Mouse (Mus musculus) layer of hippocampus, adult 18-20 months (tissue): ENCODE results near the gene Hoxa13. TPM values are rescaled to one million over a fixed set of nuclear protein-coding genes. Genes with fewer than 3 reads are reported as not detected.

Source experiments
- DNase-seq, 2 experiments: peaks; one replicate each; pipeline ENCODE4 v3.0.0; 2022; ENCODE audit warnings: low spot score in 2 of 2
- total RNA-seq, 2 experiments: library from RNA; stranded (reverse); gene quantifications; 2 replicates each; pipeline ENCODE4 v1.2.3; 2021

The Hoxa13 gene
- total RNA-seq, 2 experiments from 2014 or later: not detected

GRCm38 (mm10) chr6:52237346-52238154 is 23.1 kb downstream of the Hoxa13 start:
- no peak for DNase-seq

DNA sequence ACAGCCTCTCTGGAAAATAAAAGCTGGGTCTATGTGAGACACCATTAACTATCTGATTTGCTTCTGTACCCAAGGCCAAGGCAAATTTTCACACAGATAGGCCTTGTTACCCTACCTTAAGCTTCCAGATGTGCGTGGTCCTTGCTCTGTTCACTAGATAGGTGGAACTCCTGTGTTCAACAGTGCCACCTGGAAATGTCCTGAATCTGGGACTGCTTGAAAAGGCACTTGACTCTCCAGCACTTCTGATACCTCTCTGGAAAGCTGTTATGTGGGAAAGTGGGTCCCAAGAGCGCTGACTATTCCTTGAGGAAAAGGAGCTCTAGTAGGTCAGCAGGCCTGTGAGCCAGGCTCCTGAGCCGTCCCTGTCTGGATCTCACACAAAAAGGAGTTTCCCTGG is 23.9 kb downstream of the Hoxa13 start:
- no peak for DNase-seq

DNA sequence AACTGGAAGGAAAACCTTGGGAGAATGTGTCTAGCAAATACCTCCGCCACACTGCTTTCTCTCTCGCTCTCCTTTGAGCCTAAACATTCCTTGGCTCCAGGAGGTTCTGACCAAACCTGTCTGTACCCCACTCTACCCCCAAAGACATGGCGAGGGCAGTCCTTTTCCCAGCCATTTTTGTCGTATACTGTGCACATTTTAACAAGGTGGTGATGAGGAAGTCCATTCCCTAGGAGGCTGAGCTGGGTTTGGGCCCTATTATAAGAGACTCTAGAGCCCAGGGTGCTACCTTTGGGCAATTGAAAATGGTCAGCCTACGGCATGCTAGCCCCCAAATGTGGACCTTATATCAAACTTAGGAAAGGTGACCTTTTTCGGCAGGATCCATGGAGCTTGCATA is 24.8 kb downstream of the Hoxa13 start:
- DNase-seq: no peak

GRCm38 (mm10) chr6:52235267-52235666 is 25.4 kb downstream of the Hoxa13 start:
- DNase-seq: no peak

DNA sequence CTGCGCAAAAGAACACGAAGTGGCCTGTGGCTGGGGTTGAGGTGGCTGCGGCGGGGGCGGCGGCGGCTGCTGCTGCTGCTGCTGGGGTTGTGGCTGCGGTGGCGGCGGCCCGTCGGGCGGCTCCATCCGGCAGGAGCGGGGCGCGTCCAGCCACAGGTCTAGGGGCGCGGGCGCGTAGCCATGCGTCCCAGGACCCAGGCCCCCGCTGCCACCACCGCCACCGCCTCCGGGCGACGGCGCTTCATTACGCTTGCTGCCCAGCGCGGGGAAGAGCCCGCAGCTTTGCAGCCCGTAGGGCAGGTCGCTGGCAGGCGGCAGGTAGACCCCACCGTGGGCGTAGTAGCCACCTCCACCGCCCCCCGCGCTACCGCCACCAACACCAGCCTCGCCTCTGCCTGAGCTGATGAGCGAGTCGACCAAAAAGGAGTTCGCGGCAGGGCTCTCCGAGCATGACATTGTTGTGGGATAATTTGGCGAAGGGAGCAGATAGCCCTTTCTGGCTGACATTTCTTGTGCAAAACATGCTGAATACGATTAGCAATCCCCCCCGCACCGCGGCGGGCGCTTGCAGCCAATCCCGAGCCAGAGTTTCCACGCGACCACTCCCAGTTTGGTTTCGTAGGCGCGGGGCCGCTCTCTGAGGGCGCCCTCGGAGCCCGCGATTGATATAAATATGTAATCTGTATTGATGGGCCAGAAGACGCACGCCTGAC is 26.1 kb downstream of the Hoxa13 start:
- no peak for DNase-seq

DNA sequence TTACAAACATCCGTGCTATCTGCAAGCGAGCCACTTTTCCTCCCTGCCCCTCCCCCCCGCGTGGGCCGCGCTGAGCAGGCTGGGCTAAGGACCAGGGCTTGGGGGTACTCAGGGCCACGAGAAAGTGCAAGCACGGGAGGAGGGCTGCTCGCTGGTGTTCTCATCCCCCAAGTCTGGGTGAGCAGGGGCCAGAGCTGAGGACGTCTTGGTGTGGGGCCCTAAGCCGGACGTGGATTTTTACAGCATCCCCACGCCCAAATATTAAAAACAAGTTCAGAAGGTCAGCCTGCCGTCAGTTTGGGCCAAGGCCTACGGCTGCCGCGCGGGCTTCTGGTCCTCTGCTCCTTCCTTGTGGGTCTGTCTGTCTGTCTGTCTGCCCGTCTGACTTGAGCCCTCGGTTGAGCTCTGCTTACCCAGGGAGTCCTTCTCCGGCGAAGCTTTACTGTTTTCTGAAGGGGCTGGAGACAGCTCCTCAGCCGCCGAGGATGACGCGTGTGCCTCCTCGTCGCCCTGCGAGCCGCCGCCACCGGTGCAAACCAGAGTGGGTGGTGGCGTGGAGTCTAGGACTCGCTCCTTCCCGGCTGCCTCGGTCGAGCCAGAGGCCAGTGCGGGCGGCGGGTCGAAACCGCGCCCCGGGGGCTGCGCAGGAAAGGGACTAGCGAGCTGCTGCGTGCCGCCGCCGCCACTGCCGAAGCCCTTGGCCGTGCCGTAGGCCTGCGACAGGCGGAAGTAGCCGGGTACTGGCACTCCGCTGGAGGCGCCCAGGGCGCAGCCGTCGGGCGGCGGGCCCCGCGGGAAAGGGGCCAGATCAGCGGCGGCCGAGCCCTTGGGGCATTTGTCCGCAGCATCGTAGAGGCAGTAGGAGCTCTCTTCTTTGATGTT is 26.9 kb downstream of the Hoxa13 start:
- DNase-seq: no peak

- no peak for DNase-seq
Observed at GRCm38 (mm10) chr6:52232984-52233545, 27.6 kb downstream of the Hoxa13 start.

DNA sequence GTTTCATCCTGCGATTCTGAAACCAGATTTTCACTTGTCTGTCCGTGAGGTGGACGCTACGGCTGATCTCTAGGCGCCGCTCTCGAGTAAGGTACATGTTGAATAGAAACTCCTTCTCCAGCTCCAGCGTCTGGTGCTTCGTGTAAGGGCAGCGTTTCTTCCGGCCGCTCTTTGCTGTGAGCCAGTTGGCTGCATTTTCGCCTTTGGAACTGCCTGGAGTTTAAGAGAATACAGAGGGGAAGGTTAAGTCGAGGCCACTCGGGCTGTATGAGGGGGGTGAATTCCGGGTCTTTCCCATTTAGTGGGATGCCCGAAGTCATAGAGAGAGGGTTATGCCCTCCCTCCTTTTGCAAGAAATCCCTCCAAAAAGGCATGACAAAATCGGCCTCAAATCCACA is 28.1 kb downstream of the Hoxa13 start:
- DNase-seq: no peak

DNA sequence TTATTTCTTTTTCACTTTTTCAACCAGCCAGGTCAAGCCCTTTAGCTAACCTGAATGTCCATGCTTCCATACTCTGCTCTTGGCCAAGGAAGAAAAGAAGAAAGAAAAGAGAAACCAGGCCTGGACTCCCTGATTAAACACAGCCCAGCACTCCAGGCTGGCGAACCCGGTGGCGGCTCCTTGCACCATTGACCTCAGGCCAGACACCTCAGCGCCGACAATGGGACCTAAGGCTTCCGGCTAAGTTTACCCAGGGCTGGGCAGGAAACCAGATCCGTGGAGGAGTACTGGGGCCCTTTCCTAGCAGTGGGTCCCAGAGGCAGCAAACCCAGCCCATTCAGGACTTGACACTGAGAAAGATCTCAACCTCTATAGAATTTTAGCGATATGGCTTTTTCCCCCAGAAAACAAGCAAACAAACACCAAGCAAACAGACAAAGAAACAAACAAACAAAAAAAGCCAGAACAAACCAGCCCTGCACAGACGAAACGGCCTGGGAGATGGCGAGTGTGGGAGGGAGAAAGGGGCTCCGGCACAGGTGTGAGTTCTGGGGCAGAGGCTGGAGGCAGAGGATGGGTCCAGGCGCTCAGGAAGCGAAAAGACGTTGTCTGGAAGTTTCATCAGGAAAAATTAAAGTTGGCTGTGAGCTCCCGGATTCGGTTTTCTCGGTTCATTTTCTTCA is 28.7 kb downstream of the Hoxa13 start:
- no peak for DNase-seq

DNA sequence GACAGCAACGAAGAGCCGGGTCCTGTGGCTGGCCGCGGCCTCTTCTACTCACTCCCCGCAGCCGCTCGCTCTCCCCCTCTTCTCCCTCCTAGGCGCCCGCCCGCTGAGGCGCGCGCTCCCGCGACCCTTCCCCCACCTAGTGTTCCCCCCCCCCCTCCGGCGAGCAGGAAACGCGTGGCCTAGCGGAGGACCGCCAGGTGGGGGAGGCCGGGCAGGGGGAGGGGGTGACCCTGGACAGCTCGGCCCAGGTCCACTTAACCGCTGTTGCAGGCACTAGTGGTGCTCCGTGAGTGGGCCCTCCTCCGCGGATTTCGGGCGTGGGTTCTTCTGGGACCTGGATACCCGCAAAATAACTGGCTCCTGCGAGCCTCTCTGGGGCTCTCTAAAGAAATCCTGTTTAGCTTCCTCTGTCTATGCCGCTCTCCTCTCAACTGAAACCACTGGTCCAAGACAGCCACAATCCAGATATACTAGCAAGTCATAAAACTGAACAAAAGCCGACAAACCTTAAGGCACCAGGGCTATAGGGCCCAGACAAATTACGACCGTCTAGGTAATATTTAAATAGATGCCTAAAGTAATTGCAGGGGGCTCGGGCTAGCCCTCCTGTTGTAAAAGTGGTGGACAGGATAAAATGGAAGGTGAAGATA is 30.0 kb downstream of the Hoxa13 start, which contains the start of gene Hoxa9:
Gene Hoxa9 (minus strand): TSS at position 574 of the 650 bp plus-strand sequence.
- no peak for DNase-seq

DNA sequence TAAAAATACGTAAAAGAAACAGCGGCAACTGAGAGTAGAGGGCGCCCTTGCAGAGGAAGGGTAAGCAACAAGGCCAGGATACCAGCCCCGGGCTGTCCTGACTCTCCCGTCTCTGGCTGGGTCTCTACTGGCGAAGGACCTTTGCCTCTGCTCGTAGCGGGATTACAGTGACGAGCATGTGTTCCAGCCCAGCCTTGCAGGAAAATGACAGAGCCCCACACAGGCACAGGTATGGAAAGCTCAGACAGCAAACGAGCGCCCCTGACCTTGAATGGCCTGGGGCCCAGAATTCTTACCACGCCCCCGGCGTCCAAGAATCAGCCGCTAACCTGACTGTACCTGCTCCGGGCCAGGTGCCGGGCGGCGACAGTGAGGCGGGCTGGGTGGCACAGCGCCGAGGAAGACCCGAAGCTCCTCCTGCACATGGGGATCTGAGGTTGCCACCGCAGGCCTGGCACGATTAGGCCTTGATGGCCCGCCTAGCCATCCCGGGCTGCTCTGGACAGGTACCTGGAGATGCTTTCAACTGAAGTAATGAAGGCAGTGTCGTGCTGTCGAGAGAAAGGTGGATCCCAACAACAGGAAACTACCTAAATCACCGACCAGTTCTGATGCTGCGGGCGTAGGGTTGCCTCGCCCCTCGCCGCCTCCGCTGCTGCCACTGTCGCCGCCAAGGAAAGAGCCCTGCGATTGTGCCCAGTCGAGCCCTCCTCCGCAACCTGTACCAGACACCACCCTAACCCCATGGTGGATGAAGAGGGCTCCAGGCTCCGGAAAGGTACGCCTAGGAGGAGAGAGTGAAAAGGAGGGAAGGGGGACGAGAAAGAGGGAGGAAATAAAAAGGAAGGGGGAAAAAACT is 30.9 kb downstream of the Hoxa13 start:
- no peak for DNase-seq

DNA sequence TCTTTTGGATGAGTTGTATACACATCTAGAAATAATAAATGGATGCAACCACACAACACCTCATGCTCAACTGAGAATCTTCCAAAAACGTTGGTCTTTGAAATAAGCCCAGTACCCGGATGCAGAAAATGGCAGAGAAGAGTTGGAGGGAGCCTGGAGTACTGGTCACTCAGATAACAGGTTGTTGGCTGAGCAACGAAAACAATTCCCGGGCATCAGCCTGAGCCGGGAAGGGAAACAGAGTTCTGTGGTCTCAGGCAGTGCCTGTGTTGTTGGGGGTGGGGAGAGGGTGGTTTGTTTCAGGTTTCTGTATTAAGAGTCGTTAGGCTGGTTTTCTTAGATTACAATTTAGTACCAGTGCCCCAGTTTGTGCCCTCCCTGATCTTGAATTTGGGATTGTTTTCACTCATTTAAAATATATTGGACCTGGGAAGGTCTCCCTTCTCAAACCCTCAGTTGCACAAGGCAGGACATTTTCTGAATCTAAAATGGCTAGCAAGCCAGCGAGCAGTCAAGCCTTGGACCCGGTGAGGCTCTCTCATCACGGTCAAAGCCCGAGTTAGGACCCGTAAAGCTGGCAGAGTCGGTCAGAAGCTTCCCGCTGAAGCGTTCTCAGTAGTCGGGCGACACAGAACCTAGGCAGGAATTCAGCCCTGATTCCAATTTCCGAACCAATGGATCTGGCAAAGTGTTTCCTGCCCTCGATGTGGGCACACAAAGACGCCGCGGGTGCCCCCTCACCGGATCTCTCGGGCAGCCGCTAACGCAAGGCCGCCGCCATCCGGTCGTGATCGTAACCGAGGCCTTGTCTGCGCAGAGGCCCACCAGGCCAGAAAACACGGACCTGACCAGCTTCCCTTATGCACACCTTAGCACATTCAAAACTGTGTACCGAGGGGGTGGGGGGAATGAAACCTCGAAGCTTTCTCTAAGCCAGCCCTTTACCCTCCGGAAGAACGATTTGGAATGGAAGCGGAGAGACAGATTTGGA is 31.9 kb downstream of the Hoxa13 start:
- DNase-seq: no peak

DNA sequence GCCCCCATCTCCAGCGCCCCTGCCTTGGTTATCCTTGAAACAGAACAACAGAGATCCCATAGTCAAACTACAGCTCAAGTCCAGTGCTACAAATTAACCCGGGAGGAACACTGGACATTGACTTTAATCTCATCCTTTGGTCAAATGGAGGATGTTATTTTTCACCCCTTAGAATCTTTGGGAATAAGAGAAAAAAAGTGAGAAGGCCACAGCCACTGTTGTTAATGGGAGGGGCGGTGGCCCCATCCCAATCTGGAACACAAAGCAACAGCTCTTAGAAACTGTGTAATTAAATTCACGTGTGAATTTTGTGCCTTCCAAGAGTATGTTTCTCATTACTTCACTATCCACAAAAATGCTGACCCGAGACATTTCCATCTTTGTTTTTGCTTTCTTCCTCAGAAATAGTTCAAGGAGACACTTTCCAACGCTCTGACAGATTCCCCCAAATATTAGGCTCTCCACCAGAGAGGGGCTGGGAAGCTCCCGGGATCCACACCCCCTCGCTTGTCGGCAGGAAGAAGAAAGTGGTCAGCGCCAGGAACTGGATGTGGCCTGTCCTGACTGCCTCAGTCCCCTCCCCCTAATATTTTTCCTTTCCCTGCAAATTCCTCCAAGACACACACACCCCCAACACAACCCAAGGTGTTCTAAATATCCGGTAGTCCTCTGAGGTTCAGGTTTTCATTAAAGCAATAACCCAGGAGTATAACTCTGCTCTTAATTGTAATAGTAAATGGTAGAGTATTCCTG is 33.0 kb downstream of the Hoxa13 start:
- no peak for DNase-seq

DNA sequence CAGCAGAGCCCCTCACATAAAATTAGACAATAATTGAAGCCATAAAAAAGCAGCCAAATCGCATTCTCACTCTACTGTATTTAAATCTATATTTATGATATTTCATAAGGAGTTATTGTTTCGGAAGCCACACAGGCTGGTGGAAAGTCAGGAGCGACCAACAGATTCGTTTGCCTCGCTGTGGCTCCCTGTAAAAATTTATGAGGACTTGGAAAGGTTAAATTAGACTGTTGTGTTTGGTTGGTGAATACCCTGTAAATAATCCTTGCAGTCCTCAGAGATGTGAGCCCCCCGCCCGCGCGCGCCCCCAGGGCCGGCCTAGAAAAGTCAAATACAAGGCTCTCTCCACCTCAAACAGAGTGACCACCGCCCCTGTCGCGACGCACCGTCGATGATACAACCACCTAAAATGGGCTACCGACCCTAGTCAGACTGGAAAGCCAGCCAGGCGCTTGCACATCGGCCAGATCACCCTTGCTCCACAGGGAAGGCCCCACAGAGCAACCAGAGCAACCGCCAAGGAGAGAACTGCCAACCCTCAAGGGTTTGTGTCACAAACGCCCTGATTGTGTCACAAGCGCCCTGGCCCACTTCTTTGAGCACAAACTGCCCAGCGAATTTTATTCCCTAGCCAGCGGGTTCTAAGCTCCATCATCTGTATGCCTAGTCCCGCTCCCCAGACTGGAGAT is 34.0 kb downstream of the Hoxa13 start:
- DNase-seq: no peak

- no peak for DNase-seq
Observed at GRCm38 (mm10) chr6:52225612-52226568, 34.8 kb downstream of the Hoxa13 start.
